Mouse (Mus musculus) bone marrow, adult 2 months (tissue): ENCODE measurements around the gene Chpf. TPM values are rescaled to one million over a fixed set of nuclear protein-coding genes. Genes with fewer than 3 reads are reported as not detected.
A peak's percentile ranks its signal among the peaks of the same experiment; 100 is the strongest.

ENCODE experiments used
- H3K27ac ChIP-seq: fragments of 200-500 bp; 2 replicates; pipeline ENCODE4 v1.5.1; 2012; ENCODE audit warnings: low read depth, mild to moderate bottlenecking, control low read depth, inconsistent platforms, low read length; ENCODE audit not compliant: control insufficient read depth, poor library complexity, insufficient read depth
- H3K4me1 ChIP-seq: fragments of 200-500 bp; 2 replicates; pipeline ENCODE4 v1.6.1; 2011; ENCODE audit warnings: low read length; ENCODE audit not compliant: control insufficient read depth, insufficient read depth
- H3K4me3 ChIP-seq: fragments of 200-500 bp; replicated peaks from 2 replicates; pipeline ENCODE3; 2011; ENCODE audit warnings: mild to moderate bottlenecking, low read depth, low read length, control low read depth; ENCODE audit not compliant: control insufficient read depth
- CTCF ChIP-seq: fragments of 200-500 bp; IDR thresholded peaks from 2 replicates; pipeline ENCODE4 v1.5.1; 2011; ENCODE audit warnings: low read length, control low read depth; ENCODE audit not compliant: control insufficient read depth, insufficient read depth
- POLR2A ChIP-seq: fragments of 200-500 bp; IDR thresholded peaks from 2 replicates; pipeline ENCODE4 v1.6.1; 2011; ENCODE audit warnings: low read depth, mild to moderate bottlenecking, control low read depth, low read length, borderline replicate concordance; ENCODE audit not compliant: control insufficient read depth
- WGBS: fragments of 180-500 bp; shearing (Covaris S2); methylation state at CpG from one replicate; pipeline ENCODE4 v1.1.7; 2018; 5-methylcytosine and 5-hydroxymethylcytosine counted together
- polyA plus RNA-seq: library from polyadenylated mRNA; stranded (reverse); fragments of >200 nt; gene quantifications from 2 replicates; pipeline ENCODE4 v1.2.4, GENCODE M21; 2011; ENCODE audit warnings: low replicate concordance; ENCODE audit not compliant: missing spikeins, insufficient read depth, insufficient read length

Gene Chpf
- polyA plus RNA-seq, 1 experiment = 4.7 TPM

GRCm38 (mm10) chr1:75458025-75458788, 20.9 kb downstream of the Chpf start:
- no peak overlapping the region for H3K4me3 ChIP-seq
- no peak overlapping the region; the same call in 1 of the 2 replicates for H3K27ac ChIP-seq
- 7% methylated on average over 42 of the region's 42 CpGs for WGBS
- TF ChIP-seq POLR2A (no peak), CTCF (no peak)
- no peaks in the 10 kb centered on the region; the same call in 1 of the 2 replicates for H3K4me1 ChIP-seq

DNA sequence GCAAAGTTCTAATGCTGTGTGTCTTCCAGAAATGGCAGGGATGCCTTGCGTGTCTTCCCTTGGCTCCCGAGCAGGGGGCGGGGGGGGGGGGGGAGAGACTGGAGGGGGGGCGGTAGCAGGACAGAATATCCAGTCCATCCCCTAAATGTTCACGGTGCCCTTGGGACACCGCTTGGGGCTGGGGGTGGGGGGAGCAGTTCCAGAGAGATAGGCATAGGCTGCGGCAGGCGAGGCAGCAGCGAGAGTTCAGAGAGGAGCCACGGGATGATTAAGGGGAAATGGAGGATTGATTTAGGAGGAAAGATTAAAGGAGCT, 21.4 kb downstream of the Chpf start:
- Histone ChIP-seq H3K4me3 (no peak overlapping the region), H3K27ac (no peak overlapping the region), H3K4me1 (no peaks in the 10 kb centered on the region; the same call in 1 of the 2 replicates)
- TF ChIP-seq POLR2A (no peak), CTCF (no peak)
- 9% methylated on average over 10 of the region's 10 CpGs for WGBS

DNA sequence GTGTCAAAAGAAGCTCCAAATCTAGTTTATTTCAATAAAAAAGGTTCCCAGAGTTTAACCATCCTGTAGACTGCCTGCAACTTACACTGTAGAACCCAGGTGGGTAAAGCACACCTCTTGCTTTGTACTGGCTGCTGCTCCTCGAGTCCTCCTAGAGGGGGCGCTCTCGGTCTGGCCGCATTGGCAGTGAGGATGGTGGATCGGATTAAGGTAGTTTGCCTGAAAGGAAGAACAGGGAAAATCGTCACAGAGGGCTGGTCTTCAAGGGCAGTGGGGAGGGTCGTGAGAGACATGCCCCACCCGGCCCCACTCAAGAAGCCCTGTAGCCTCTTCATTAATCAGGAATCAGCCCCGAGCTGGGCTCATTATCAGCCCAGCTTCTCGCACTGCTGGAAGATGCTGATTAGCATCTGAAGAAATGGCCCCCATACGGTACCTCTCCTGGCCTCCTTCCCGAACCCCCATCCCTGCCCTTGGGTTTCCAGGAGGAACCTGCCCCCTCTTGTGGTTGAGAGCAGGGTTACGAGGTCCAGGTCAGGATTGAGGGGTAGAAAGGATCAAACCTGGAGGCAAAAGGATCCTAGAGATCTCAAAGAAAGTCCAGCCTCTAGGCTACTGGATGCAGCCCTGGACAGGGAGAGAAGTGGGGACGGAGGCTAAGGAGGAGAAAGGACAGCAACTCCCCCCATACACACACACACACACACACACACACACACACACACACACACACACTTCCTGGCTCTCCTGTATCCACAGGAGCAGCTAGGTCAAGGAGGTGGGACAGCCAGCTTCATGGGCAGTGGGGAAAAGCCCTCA, 22.2 kb downstream of the Chpf start:
- WGBS = 5% methylated on average over 14 of the region's 14 CpGs

GRCm38 (mm10) chr1:75455948-75456347, 23.2 kb downstream of the Chpf start:
- H3K27ac ChIP-seq = no peak overlapping the region
- TF ChIP-seq CTCF (no peak), POLR2A (no peak)
- H3K4me3 ChIP-seq = no peak overlapping the region
- no peaks in the 10 kb centered on the region for H3K4me1 ChIP-seq
- WGBS = 36% methylated on average over 5 of the region's 5 CpGs

More for the DNA sequence above, 22.2 kb downstream of the Chpf start:
- no peak for TF ChIP-seq POLR2A
- TF ChIP-seq CTCF = peak; percentile 41
- Histone ChIP-seq H3K4me1 (no peaks in the 10 kb centered on the region), H3K4me3 (no peak overlapping the region), H3K27ac (no peak overlapping the region)

DNA sequence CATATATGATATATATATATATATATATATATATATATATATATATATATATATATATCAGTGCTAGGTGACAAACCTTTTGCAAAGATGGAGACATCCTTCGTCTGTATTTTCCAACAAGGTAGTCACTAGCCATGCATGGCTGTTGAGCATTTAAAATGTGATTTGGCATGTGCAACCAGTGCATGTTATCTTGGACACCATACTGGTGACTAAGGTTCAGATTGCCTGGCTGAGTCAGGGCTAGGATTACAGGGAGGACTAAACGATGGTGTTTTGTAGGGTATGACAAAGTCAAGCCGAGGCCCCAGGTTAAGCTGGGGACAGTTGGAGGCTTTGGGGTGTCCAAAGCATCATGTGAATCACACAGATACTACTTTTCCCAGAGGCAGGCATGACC, 23.7 kb downstream of the Chpf start:
- 64% methylated on average over 3 of the region's 3 CpGs for WGBS
- Histone ChIP-seq H3K4me3 (no peak overlapping the region), H3K4me1 (no peaks in the 10 kb centered on the region), H3K27ac (no peak overlapping the region)
- TF ChIP-seq POLR2A = no peak
- no peak for TF ChIP-seq CTCF

DNA sequence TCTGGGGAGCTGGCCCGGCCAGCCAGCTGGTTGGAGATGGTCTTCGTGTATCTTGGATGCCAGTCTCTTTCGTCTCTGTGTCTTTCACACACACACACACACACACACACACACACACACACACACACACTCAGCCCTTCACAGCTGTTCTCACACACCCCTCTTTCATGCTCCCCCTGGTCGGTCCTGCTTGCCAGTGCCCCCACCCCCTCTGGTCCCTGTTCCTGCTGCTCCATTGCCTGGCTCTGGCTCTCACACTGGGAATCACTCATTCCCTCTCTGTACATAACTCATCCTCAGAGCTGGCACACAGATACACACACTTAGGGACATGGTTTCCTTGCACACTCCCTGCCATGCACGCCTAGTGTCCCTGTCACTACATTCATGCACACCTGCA, 27.2 kb downstream of the Chpf start:
- no peaks in the 10 kb centered on the region for H3K4me1 ChIP-seq
- TF ChIP-seq POLR2A = no peak
- no peak for TF ChIP-seq CTCF
- no peak overlapping the region for H3K4me3 ChIP-seq
- H3K27ac ChIP-seq = no peak overlapping the region
- 69% methylated on average over 5 of the region's 5 CpGs for WGBS

GRCm38 (mm10) chr1:75450314-75451005, 28.6 kb downstream of the Chpf start, which contains the start of gene Asic4:
TSS of gene Asic4 (plus strand) at chr1:75450436.
- Histone ChIP-seq H3K4me1 (no peaks in the 10 kb centered on the region), H3K4me3 (no peak within 1 kb of the TSS), H3K27ac (no peak within 1 kb of the TSS)
- TF ChIP-seq POLR2A (no peak), CTCF (no peak)
- WGBS = 2% methylated on average over 35 of the region's 35 CpGs
